Mouse (Mus musculus) inflammation-experienced regulatory T-cells, adult 6 months (primary cell): ENCODE data around the gene Tmem200b. TPM values are rescaled to one million over a fixed set of nuclear protein-coding genes. Genes with fewer than 3 reads are reported as not detected.

ENCODE experiments used
- ATAC-seq: one replicate; pipeline ENCODE4 v1.8.0; 2017
- polyA plus RNA-seq, 3 experiments: library from polyadenylated mRNA; unstranded; fragments of 100-300 nt; shearing (Covaris generic); gene quantifications; one replicate each; pipeline ENCODE4 v1.2.1; 2017

The Tmem200b gene
- not detected for polyA plus RNA-seq

DNA sequence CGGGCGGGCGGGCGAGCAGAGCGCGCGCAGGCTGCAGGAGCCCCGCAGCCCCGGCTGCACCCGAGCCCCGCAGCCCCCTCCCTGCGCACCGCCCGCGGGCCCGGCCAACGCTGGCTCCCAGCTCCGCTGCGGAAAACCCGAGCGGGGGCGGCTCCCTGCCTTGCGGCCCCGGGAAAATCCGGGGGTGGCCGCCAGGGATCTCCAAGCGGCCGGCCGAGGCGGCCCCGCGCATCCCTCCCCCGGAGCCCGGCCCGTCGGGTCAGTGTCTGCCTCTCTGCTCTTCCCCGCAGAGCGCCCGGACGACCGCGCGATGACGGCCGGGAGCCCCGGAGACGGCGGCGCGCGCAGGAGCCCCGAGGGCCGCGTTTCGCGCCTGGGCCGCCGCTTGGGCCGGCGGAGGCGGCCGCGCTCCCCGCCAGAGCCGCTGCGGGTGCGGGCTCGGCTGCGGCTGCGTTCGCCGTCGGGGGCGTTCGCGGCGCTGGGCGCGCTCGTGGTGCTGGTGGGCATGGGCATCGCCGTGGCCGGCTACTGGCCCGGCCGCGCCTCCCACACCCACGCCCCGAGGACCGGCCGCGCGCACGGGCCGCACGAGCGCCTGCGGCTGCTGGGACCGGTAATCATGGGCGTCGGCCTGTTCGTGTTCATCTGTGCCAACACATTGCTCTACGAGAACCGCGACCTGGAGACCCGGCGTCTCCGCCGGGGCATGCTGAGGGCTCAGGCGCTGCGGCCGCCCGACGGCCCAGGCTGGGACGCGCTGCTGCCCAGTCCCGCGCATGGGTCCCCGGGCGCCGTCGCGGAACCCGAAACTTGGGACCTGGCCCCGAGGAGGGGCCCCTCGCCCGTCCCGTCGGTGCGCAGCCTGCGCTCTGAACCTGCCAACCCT lies at the start of gene Tmem200b:
Gene Tmem200b (plus strand): TSS at position 311 of the 886 bp plus-strand sequence.
- ATAC-seq, result no peak

DNA sequence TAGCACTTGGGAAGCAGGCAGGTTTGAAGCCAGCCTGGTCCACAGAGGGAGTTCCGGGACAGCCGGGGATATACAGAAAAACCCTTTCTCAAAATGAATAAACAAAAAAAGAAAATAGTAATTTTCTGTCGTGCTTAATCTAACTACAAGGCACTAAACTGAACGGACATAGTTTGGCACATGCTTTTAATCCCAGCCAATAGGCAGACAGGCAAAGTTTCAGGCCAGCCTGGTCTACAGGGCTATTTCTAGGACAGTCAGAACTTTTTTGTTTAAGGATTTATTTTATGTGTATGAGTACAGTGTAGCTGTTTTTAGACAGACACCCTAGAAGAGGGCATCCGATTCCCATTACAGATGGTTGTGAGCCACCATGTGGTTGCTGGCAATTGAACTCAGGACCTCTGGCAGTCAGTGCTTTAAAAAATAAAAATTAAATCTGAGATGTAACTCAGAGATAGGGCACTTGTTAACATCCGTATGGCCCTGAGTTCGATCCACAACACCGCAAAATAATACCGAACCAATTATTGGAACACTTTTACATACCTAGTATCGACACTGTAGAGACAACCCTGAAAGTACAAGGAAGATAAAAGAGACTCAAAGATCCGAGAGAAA lies 48.8 kb upstream of the Tmem200b start:
- ATAC-seq, result peak; percentile 6

DNA sequence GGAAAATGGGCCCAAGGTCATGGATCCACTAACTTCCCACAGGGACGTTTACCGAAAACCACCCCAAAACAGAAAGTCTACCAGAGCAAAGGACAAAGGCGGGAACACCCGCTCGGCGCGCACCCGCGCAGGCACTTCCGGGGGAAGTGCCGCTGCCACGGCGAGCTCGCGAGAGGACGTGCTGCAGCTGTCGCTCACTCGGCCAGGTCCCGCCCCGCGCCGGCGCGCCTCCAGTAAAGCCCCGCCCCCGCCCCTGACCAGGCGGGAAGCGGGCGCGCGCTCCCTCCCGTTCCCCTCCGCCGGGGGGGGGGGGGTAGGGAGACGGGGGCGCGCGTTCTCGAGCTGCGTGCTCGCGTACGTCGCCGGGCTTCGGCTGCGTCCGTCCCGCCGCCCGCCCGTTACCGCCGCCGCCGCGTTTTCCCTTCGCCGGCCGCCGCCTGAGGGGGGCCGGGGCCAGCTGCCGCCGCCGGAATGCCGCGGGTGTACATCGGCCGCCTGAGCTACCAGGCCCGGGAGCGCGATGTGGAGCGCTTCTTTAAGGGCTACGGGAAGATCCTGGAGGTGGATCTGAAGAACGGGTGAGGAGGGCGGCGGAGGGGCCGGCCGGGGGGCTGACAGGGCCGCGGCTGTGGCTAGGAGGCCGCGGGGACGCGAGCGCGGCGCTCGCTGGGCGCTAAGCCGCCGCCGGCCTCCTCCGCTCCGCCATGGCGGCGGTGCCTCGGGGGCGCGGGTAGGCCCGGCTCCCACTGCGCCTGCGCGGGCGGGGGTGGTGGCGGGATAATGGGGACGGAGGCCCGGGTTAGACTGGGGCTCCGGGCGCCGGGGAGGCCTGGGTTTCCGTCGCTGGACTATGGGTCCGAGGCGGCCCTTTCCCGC lies 48.0 kb upstream of the Tmem200b start, which contains the start of gene Srsf4:
Gene Srsf4 (plus strand): TSS at position 325 of the 876 bp plus-strand sequence.
- ATAC-seq, result peak; percentile 94

DNA sequence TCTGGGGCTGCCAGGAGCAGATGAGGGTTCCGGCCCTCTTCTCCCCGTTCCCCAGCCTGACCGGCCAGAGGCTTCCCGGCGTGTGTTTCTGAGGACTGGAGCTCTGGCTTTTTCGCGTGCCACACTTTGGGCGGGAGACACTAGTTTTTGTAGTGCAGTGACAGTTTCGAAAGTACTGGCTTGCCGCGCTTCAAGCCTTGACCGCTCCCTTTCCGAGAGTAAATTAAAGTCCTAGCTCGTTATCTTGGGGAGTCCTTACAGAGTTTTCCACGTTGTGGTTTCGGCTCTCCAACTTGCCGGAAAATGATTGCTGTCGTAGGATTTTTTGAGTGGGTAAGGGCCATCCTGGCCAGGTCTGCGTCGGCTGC lies 47.4 kb upstream of the Tmem200b start:
- ATAC-seq, result peak; percentile 22

DNA sequence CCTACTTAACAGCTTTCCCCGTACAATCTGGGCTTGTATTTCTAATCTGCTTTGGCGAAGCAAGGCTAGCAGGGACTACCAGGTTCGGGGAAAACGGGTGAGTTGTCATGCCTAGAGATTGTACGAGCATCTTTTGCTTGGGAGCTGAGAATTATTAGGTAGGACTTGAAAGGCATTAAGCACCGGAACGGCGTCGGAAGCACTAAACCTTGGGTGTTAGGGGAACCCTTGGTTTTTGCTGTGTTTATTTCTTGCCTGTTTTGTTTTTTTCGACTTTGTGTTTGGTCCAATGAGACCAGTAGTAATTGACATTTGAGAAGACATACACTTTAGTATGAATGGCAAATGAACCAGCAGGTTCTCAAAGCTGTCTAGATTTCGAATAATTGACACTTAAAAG lies 47.0 kb upstream of the Tmem200b start:
- ATAC-seq, result no peak

GRCm38 (mm10) chr4:131875242-131875641 lies 46.3 kb upstream of the Tmem200b start:
- no peak for ATAC-seq

- no peak for ATAC-seq
These were observed 44.7 kb upstream of the Tmem200b start for GRCm38 (mm10) chr4:131876836-131877235.

GRCm38 (mm10) chr4:131879692-131880091 lies 41.9 kb upstream of the Tmem200b start:
- no peak for ATAC-seq

- ATAC-seq, result peak; percentile 78
These were observed 40.3 kb upstream of the Tmem200b start for GRCm38 (mm10) chr4:131881306-131881705.

- ATAC-seq, result no peak
These were observed 38.0 kb upstream of the Tmem200b start for GRCm38 (mm10) chr4:131883571-131883970.

- ATAC-seq, result no peak
These were observed 36.2 kb upstream of the Tmem200b start for GRCm38 (mm10) chr4:131885376-131885775.

- ATAC-seq, result no peak
These were observed 33.0 kb upstream of the Tmem200b start for GRCm38 (mm10) chr4:131888564-131888963.

DNA sequence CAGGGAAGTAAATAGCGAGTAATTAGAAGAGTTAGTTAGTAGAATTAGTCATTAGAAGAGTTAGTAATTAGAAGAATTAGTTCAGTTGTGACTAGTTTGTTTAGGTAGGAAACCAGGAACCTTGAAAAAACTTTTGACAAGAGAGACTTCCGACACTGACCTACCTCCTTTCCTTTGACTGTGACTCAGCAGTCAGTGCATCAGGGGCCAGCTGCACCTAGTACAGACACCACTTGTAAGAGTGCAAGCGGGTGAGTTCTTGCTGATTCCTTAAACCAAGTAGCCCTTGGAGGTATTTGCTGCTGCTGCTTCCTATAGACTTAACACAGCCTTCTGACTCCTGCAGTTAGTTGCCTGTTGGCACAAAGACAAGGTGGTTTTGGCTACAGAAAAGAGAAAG lies 30.9 kb upstream of the Tmem200b start:
- ATAC-seq, result no peak

- ATAC-seq, result no peak
These were observed 24.5 kb upstream of the Tmem200b start for GRCm38 (mm10) chr4:131897109-131897508.

DNA sequence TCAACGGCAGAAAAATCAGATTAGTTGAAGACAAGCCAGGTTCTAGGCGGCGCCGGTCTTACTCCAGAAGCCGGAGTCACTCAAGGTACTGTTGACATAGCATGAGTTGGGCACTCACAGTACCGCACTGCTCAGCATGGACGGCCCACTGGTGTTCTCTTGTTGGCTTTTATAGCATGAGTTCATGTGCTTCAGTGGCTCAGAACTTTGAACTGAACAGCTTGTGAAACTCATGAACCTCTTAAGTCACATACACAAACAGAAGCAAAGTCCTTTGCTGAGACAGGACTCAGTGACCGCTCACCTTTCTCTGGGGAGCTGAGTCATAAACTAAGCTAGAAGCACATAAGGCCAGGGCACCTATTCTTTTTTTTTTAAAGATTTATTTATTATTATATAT lies 23.8 kb upstream of the Tmem200b start:
- ATAC-seq, result no peak

- ATAC-seq, result no peak
These were observed 22.9 kb upstream of the Tmem200b start for GRCm38 (mm10) chr4:131898503-131899179.

- ATAC-seq, result no peak
These were observed 22.4 kb upstream of the Tmem200b start for GRCm38 (mm10) chr4:131899180-131899554.

DNA sequence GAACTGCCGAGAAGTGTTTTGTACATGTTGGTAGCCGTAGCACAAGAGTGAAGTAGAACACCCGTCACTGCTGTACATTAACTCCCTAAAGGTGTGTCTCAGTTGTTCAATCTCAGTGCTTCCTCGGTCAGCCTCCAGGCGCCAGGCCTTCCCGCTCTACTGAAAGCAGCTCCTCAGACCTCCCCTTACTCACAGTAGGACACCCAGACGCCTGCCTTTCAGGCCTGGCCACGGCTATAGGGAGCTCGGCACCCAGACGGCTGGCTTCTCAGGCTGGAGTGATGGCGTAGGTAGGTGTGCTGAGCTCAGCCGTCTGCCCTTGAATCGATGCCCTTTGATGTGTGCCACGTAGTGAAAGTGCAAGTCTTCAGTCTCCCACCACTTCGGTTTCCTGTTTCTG lies 20.5 kb upstream of the Tmem200b start:
- peak; percentile 69 for ATAC-seq

DNA sequence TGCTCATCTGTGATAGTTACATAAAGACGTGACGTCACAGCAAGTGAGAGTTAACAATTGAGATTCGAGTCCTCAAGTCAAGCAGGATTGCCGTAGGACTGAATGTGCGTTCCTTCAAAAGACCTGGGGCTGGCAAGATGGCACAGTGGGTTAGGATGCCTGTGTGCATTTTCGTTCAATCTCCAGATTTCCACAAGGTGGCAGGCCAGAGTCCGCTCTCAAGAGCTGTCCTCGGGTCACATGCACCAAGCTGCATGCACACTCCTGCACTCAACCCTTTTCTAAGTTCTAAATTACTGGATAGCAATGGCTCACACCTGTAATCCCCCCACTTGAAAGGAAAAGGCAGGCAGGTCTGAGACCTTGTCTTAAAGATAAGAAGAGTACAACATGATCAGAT lies 17.1 kb upstream of the Tmem200b start:
- ATAC-seq, result no peak

- no peak for ATAC-seq
These were observed 15.1 kb upstream of the Tmem200b start for GRCm38 (mm10) chr4:131906423-131906822.

DNA sequence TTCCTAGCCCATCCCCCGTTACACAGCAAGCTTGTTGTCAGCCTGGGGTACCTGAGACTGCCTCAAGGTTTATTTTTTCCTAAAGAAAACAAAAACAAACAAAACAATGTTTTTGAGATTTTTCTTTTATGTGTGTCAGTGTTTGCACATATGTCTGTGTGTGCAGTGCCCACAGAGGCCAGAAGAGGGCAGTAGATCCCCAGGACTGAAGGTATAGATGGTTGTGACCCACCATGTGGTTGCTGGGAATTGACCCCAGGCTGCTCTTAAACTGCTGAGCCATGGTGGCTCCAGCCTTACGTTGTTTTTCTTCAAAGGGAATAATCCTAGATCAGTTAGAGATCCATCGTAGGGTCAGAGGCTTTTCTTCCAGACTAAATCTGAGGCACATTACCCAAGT lies 13.7 kb upstream of the Tmem200b start:
- ATAC-seq, result no peak

GRCm38 (mm10) chr4:131910237-131910994 lies 11.2 kb upstream of the Tmem200b start:
- ATAC-seq, result no peak
